In the genomic region with DNA sequence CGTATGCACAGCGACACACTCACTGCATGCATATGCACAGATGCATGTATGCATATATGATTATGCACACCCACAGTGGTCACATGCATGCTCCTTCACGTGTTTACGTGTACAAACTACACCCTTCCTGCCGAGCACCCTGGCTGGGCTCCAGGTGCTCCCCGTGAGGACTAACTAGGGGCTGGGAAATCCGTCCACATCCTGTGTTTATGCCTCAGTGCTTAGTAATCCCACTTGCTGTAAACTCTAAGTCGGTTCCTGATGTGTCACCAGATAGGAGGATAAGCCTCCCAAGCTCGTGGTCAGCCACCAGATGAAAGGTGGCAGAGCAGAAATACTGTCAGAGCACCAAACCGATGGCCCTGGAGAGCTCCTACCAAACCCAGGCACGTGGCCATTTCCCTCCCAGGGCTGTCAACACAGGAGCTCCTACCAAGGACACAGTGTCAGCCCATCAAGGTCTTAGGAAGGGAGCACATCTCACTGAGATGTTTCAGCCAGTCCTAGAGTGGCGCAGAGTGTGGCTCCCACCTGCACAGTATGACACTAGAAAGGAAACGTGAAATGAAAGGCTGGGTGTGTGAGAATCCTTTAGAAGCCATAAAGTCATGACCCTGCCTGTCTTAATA, we compare ENCODE assay signal across 13 mouse cellular contexts.
DNase-seq lines count a peak whose midpoint lies in the region; ATAC-seq lines count a peak whose summit lies in the region.
"Had no signal": no experiment of that assay in that cellular context is flagged by ENCODE, and none has a peak within 500 bp of the region (broad histone marks: within the 10 kb centered on the region; RNA-seq: fewer than 3 reads in every experiment).

No protein-coding gene starts in this region.

- intact Hi-C loops in heart, postnatal 14 days (cut with DNase I), result no loop called here
- intact Hi-C loops in left cerebral cortex, postnatal 36 days (cut with DNase I), result no loop called here

- ATAC-seq in frontal cortex, adult (ENCODE audit: low TSS enrichment), result no peak
- ATAC-seq: forebrain, embryonic 16.5 days had no signal

- DNase-seq in heart, postnatal 4 days, result peak; percentile 9
- DNase-seq in heart, postnatal 14 days, result no peak
- peak; percentile 46 for DNase-seq in 416B (ENCODE audit: low read depth)
- DNase-seq in adrenal gland, postnatal 36 days, result peak; percentile 61 to 80
- peak; percentile 79 for DNase-seq in lung, postnatal 36 days
- DNase-seq in layer of hippocampus, adult 9-11 months, result no peak
- no peak for DNase-seq in left cerebral cortex, postnatal 36 days (ENCODE audit: low spot score in 2 of 2)
- DNase-seq: cerebellum, adult 11-12 months; gastrocnemius, postnatal 36 days; kidney, postnatal 25 days; right cerebral cortex, postnatal 14 days had no signal

Comparison
In these comparisons a context has a peak if more than half of its experiments do, and no peak if none do; other contexts are left out.
1. DNase-seq: peak in heart, postnatal 4 days (single experiment), 416B (single experiment), adrenal gland, postnatal 36 days (2 of 2) and lung, postnatal 36 days (single experiment); none in heart, postnatal 14 days (0 of 2), layer of hippocampus, adult 9-11 months (single experiment) and left cerebral cortex, postnatal 36 days (0 of 2).